Mouse (Mus musculus) small intestine, adult 2 months (tissue): Measurements from ENCODE around the gene Syt9. TPM values are rescaled to one million over a fixed set of nuclear protein-coding genes. Genes with fewer than 3 reads are reported as not detected.

ENCODE experiments used
- H3K27ac ChIP-seq: fragments of 200-500 bp; 2 replicates; pipeline ENCODE4 v1.5.1; 2012; ENCODE audit warnings: low read depth, low read length, control low read depth, inconsistent platforms; ENCODE audit not compliant: insufficient read depth
- H3K27me3 ChIP-seq: fragments of 200-500 bp; 2 replicates; pipeline ENCODE4 v1.6.1; 2012; ENCODE audit warnings: mild to moderate bottlenecking, moderate library complexity, low read length, inconsistent platforms; ENCODE audit not compliant: control insufficient read depth, insufficient read depth
- H3K36me3 ChIP-seq: fragments of 200-500 bp; 2 replicates; pipeline ENCODE4 v1.6.1; 2012; ENCODE audit warnings: mild to moderate bottlenecking, low read length, control low read depth, inconsistent platforms; ENCODE audit not compliant: control insufficient read depth, insufficient read depth
- H3K4me1 ChIP-seq: fragments of 200-500 bp; 2 replicates; pipeline ENCODE4 v1.6.1; 2012; ENCODE audit warnings: low read length, inconsistent platforms, mixed read lengths; ENCODE audit not compliant: control insufficient read depth, insufficient read depth, insufficient read length
- H3K4me3 ChIP-seq: fragments of 200-500 bp; 2 replicates; pipeline ENCODE4 v1.5.1; 2012; ENCODE audit warnings: low read depth, mild to moderate bottlenecking, control low read depth, inconsistent platforms, low read length, moderate library complexity
- CTCF ChIP-seq: fragments of 200-500 bp; IDR thresholded peaks from 2 replicates; pipeline ENCODE4 v1.5.1; 2012; ENCODE audit warnings: low read depth, mild to moderate bottlenecking, control low read depth, inconsistent platforms, low read length, moderate library complexity, mixed read lengths; ENCODE audit not compliant: insufficient replicate concordance, insufficient read length; ENCODE audit errors: extremely low read depth
- POLR2A ChIP-seq: fragments of 200-500 bp; IDR thresholded peaks from 2 replicates; pipeline ENCODE4 v1.6.1; 2012; ENCODE audit warnings: low read depth, mild to moderate bottlenecking, control low read depth, inconsistent platforms, low read length, moderate library complexity
- WGBS: fragments of 180-500 bp; shearing (Covaris S2); methylation state at CpG from one replicate; pipeline ENCODE4 v1.1.7; 2018; 5-methylcytosine and 5-hydroxymethylcytosine counted together
- polyA plus RNA-seq: library from polyadenylated mRNA; depleted of rRNA; stranded (reverse); fragments of >200 nt; gene quantifications from 2 replicates; pipeline ENCODE4 v1.2.3, GENCODE M21; 2012

The Syt9 gene
- polyA plus RNA-seq, 1 experiment, result 0.28 TPM

DNA sequence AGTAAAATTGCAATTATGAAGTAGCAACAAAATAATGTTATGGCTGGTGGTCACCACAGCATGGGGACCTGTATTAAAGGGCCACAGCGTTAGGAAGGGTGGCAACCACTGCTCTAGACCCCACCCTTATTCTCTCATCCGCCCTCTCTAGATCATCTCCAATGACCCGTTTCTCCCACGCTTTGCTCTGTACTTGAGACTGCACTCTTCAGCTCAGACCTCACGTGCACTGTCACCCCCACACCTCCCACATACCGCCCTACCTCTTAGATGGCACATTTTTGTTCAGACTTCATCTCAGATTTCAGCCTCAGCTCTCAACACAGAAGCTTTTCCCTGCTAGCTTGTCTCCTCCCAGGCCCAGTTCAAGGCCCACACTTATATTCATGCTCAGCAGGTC, 150.9 kb downstream of the Syt9 start:
- no peaks in the 10 kb centered on the region for H3K4me1 ChIP-seq
- H3K4me3 ChIP-seq, result no peak overlapping the region
- 81% methylated on average over 6 of the region's 6 CpGs for WGBS
- H3K36me3 ChIP-seq, result no peaks in the 10 kb centered on the region
- H3K27ac ChIP-seq, result no peak overlapping the region
- TF ChIP-seq POLR2A (no peak), CTCF (no peak)
- no peaks in the 10 kb centered on the region for H3K27me3 ChIP-seq

GRCm38 (mm10) chr7:107526299-107526698, 155.8 kb downstream of the Syt9 start:
- 2% methylated on average over 1 of the region's 1 CpGs for WGBS
- Histone ChIP-seq H3K27ac (no peak overlapping the region), H3K4me3 (no peak overlapping the region), H3K27me3 (no peaks in the 10 kb centered on the region), H3K36me3 (no peaks in the 10 kb centered on the region), H3K4me1 (no peaks in the 10 kb centered on the region)
- peak; percentile 40; the same call in 1 of the 2 replicates for TF ChIP-seq CTCF
- TF ChIP-seq POLR2A, result no peak

- no peaks in the 10 kb centered on the region for H3K27me3 ChIP-seq
- TF ChIP-seq CTCF (no peak), POLR2A (no peak)
- H3K36me3 ChIP-seq, result no peaks in the 10 kb centered on the region
- WGBS, result 75% methylated on average over 3 of the region's 3 CpGs
- no peak overlapping the region for H3K27ac ChIP-seq
- H3K4me3 ChIP-seq, result no peak overlapping the region
- no peaks in the 10 kb centered on the region for H3K4me1 ChIP-seq
Measured at GRCm38 (mm10) chr7:107528169-107528772, 157.7 kb downstream of the Syt9 start.

DNA sequence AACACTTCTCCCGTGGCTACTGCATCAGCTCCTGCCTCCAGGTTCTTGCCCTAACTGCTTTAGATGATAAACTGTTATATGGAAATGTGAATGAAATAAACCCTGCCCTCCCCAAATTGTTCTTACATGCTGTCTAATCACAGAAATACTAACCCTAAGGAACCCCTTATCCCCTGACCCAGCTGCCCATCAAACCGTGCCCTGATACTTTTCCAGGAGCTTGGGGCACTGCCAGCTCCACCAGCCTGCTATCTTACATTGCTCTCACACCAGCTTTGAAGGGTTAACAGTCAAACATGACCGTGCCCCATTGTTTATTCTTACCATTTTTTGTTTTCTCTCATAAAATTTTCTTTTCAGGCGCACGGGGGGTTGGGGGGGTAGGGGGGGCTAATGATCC, 158.8 kb downstream of the Syt9 start:
- H3K36me3 ChIP-seq, result no peaks in the 10 kb centered on the region
- TF ChIP-seq CTCF, result no peak
- no peak for TF ChIP-seq POLR2A
- H3K4me1 ChIP-seq, result no peaks in the 10 kb centered on the region
- no peak overlapping the region for H3K4me3 ChIP-seq
- WGBS, result 41% methylated on average over 5 of the region's 5 CpGs
- no peaks in the 10 kb centered on the region for H3K27me3 ChIP-seq
- no peak overlapping the region for H3K27ac ChIP-seq

DNA sequence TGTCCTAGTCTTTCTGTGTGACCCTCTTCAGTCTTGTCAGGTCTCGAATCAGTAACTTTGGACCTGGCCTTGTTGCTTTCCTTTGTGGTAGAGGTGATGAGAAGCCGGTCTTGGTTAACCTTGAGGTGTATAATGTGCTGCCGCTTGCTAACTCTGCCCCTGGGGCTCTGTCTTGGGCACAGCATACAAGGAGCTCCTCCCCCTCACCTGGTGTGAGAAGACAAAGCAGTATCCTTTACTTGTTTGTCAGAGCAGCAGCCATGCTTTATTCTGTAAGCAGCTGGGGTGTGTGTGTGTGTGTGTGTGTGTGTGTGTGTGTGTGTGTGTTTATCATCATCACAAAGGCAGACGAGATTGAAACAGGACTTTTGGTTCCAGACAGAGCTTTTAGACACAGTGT, 164.8 kb downstream of the Syt9 start:
- H3K27ac ChIP-seq, result no peak overlapping the region
- no peak overlapping the region for H3K4me3 ChIP-seq
- H3K4me1 ChIP-seq, result no peaks in the 10 kb centered on the region
- 73% methylated on average over 4 of the region's 4 CpGs for WGBS
- no peaks in the 10 kb centered on the region for H3K27me3 ChIP-seq
- no peaks in the 10 kb centered on the region for H3K36me3 ChIP-seq
- TF ChIP-seq CTCF (no peak), POLR2A (no peak)

- H3K27me3 ChIP-seq, result no peaks in the 10 kb centered on the region
Measured at GRCm38 (mm10) chr7:107536516-107536915, 166.0 kb downstream of the Syt9 start.

GRCm38 (mm10) chr7:107540034-107540433, 169.5 kb downstream of the Syt9 start:
- H3K4me3 ChIP-seq, result no peak overlapping the region
- no peaks in the 10 kb centered on the region for H3K4me1 ChIP-seq
- H3K27ac ChIP-seq, result no peak overlapping the region
- 8% methylated on average over 4 of the region's 4 CpGs for WGBS
- no peaks in the 10 kb centered on the region for H3K36me3 ChIP-seq
- no peak for TF ChIP-seq POLR2A
- no peak for TF ChIP-seq CTCF
- H3K27me3 ChIP-seq, result no peaks in the 10 kb centered on the region

More at GRCm38 (mm10) chr7:107536516-107536915, 166.0 kb downstream of the Syt9 start:
- Histone ChIP-seq H3K27ac (no peak overlapping the region), H3K4me1 (no peaks in the 10 kb centered on the region), H3K36me3 (no peaks in the 10 kb centered on the region), H3K4me3 (no peak overlapping the region)
- no peak for TF ChIP-seq POLR2A
- TF ChIP-seq CTCF, result no peak
- WGBS, result 71% methylated on average over 6 of the region's 6 CpGs

DNA sequence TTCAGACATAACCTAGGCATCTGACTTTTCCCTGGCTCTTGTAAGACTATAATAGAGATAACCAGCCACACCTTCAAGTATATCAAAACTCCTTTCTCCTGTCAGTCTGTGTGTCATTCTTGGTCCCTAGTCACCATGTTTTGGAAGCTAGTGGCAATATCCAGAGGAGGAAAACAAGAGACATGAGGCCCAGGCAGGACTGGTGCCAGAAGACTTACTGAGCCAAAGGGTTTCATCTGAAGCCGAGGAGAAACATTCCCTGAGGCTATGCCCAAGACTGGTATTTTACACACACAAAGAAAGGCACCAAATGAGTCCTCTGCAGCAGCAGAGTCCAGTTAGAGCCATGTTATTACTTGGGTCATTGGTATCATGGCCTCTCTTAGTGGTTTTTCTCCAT, 174.5 kb downstream of the Syt9 start:
- Histone ChIP-seq H3K27ac (no peak overlapping the region), H3K27me3 (no peaks in the 10 kb centered on the region; the same call in 1 of the 2 replicates), H3K4me3 (no peak overlapping the region), H3K36me3 (no peaks in the 10 kb centered on the region), H3K4me1 (no peaks in the 10 kb centered on the region)
- WGBS, result 68% methylated on average over 1 of the region's 1 CpGs
- TF ChIP-seq POLR2A (no peak), CTCF (no peak)
